Mouse (Mus musculus): ENCODE results near the gene Rufy1. TPM values are rescaled to one million over a fixed set of nuclear protein-coding genes. Genes with fewer than 3 reads are reported as not detected.
"Not testable (repeated sequence)": the region's sequence is repeated elsewhere in the genome, so short reads cannot be mapped to it uniquely, and the experiment has no call there.

Gene Rufy1
- polyA plus RNA-seq, 1 experiment from 2014 or later: 29.0 TPM

GRCm38 (mm10) chr11:50448163-50448562 is 17.2 kb upstream of the Rufy1 start:
- H3K27ac ChIP-seq; H3K27me3 ChIP-seq (ENCODE audit: insufficient read depth, low read length); H3K9me3 ChIP-seq (replicated peaks; ENCODE audit: low read length); H3K9ac ChIP-seq (ENCODE audit: low read depth, low read length); H3K4me1 ChIP-seq (replicated peaks; ENCODE audit: insufficient read depth, low read length); ATAC-seq (replicated peaks; ENCODE audit: low FRiP score, low read depth); H3K4me2 ChIP-seq (ENCODE audit: low read length); H3K36me3 ChIP-seq (ENCODE audit: insufficient read depth, low read length); DNase-seq (ENCODE audit: low spot score); H3K4me3 ChIP-seq (replicated peaks; ENCODE audit: low read depth, low read length): not testable (repeated sequence)
- peak; percentile 25; the same call in 1 of the 2 replicates for TF ChIP-seq CTCF (IDR thresholded peaks at IDR 0.05; ENCODE audit: low read depth)
- WGBS: 53% methylated on average over 8 of the region's 8 CpGs

- Histone ChIP-seq H3K4me3 (replicated peaks; ENCODE audit: low read depth, low read length) (no peak overlapping the region), H3K9ac (ENCODE audit: low read depth, low read length) (no peak overlapping the region), H3K27me3 (ENCODE audit: insufficient read depth, low read length) (no peaks in the 10 kb centered on the region), H3K4me1 (replicated peaks; ENCODE audit: insufficient read depth, low read length) (no peaks in the 10 kb centered on the region), H3K27ac (no peak overlapping the region), H3K4me2 (ENCODE audit: low read length) (no peak overlapping the region), H3K36me3 (ENCODE audit: insufficient read depth, low read length) (no peaks in the 10 kb centered on the region), H3K9me3 (replicated peaks; ENCODE audit: low read length) (no peaks in the 10 kb centered on the region)
- TF ChIP-seq CTCF (IDR thresholded peaks at IDR 0.05; ENCODE audit: low read depth): peak; percentile 83
- ATAC-seq (replicated peaks; ENCODE audit: low FRiP score, low read depth): no peak
- 65% methylated on average over 5 of the region's 5 CpGs for WGBS
- peak; percentile 80 for DNase-seq (ENCODE audit: low spot score)
These were observed 12.5 kb upstream of the Rufy1 start for GRCm38 (mm10) chr11:50443259-50444065.

GRCm38 (mm10) chr11:50441637-50442036 is 10.7 kb upstream of the Rufy1 start:
- 70% methylated on average over 9 of the region's 9 CpGs for WGBS
- DNase-seq (ENCODE audit: low spot score) (no peak), ATAC-seq (replicated peaks; ENCODE audit: low FRiP score, low read depth) (no peak)
- Histone ChIP-seq H3K4me3 (replicated peaks; ENCODE audit: low read depth, low read length) (no peak overlapping the region), H3K27me3 (ENCODE audit: insufficient read depth, low read length) (no peaks in the 10 kb centered on the region), H3K9ac (ENCODE audit: low read depth, low read length) (no peak overlapping the region), H3K27ac (no peak overlapping the region), H3K36me3 (ENCODE audit: insufficient read depth, low read length) (no peaks in the 10 kb centered on the region), H3K9me3 (replicated peaks; ENCODE audit: low read length) (no peaks in the 10 kb centered on the region), H3K4me2 (ENCODE audit: low read length) (no peak overlapping the region), H3K4me1 (replicated peaks; ENCODE audit: insufficient read depth, low read length) (no peaks in the 10 kb centered on the region)
- TF ChIP-seq CTCF (IDR thresholded peaks at IDR 0.05; ENCODE audit: low read depth): no peak

DNA sequence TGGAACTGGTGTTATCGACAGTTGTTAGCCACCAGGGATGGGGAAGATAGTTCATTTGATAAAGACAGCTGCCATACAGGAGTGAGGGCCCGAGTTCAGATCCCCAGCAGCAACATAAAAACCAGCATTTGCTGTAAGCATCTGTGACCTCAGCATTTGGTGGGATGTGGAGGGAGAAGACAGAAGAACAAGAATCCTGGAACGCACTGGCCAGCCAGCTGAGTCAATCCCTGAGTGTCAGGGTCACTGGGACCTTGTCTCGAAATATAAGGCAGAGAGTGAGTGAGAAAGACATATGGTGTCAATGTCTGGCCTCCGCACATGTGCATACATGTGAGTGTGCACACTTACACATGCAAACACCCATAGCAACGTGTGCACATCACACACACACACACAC is 9.8 kb upstream of the Rufy1 start:
- no peak overlapping the region for H3K27ac ChIP-seq
- TF ChIP-seq CTCF (IDR thresholded peaks at IDR 0.05; ENCODE audit: low read depth): no peak
- ATAC-seq (replicated peaks; ENCODE audit: low FRiP score, low read depth): no peak
- DNase-seq (ENCODE audit: low spot score): no peak
- WGBS: 81% methylated on average over 6 of the region's 6 CpGs
- no peaks in the 10 kb centered on the region for H3K4me1 ChIP-seq (replicated peaks; ENCODE audit: insufficient read depth, low read length)
- H3K4me3 ChIP-seq (replicated peaks; ENCODE audit: low read depth, low read length): no peak overlapping the region
- H3K36me3 ChIP-seq (ENCODE audit: insufficient read depth, low read length): no peaks in the 10 kb centered on the region
- H3K9ac ChIP-seq (ENCODE audit: low read depth, low read length): no peak overlapping the region
- no peak overlapping the region for H3K4me2 ChIP-seq (ENCODE audit: low read length)
- no peaks in the 10 kb centered on the region for H3K9me3 ChIP-seq (replicated peaks; ENCODE audit: low read length)
- H3K27me3 ChIP-seq (ENCODE audit: insufficient read depth, low read length): no peaks in the 10 kb centered on the region

- Histone ChIP-seq H3K27ac (no peak overlapping the region), H3K9me3 (replicated peaks; ENCODE audit: low read length) (no peaks in the 10 kb centered on the region), H3K27me3 (ENCODE audit: insufficient read depth, low read length) (no peaks in the 10 kb centered on the region), H3K4me1 (replicated peaks; ENCODE audit: insufficient read depth, low read length) (no peaks in the 10 kb centered on the region), H3K4me2 (ENCODE audit: low read length) (no peak overlapping the region), H3K36me3 (ENCODE audit: insufficient read depth, low read length) (no peaks in the 10 kb centered on the region), H3K4me3 (replicated peaks; ENCODE audit: low read depth, low read length) (no peak overlapping the region), H3K9ac (ENCODE audit: low read depth, low read length) (no peak overlapping the region)
- ATAC-seq (replicated peaks; ENCODE audit: low FRiP score, low read depth) (no peak), DNase-seq (ENCODE audit: low spot score) (no peak)
- WGBS: 59% methylated on average over 8 of the region's 8 CpGs
- peak; percentile 31; the same call in 1 of the 2 replicates for TF ChIP-seq CTCF (IDR thresholded peaks at IDR 0.05; ENCODE audit: low read depth)
These were observed 8.9 kb upstream of the Rufy1 start for GRCm38 (mm10) chr11:50439857-50440256.

- H3K27me3 ChIP-seq (ENCODE audit: insufficient read depth, low read length): no peaks in the 10 kb centered on the region
- H3K4me2 ChIP-seq (ENCODE audit: low read length): no peak overlapping the region
- 88% methylated on average over 5 of the region's 5 CpGs for WGBS
- H3K9me3 ChIP-seq (replicated peaks; ENCODE audit: low read length): no peaks in the 10 kb centered on the region
- H3K4me3 ChIP-seq (replicated peaks; ENCODE audit: low read depth, low read length): no peak overlapping the region
- no peaks in the 10 kb centered on the region for H3K36me3 ChIP-seq (ENCODE audit: insufficient read depth, low read length)
- no peak for ATAC-seq (replicated peaks; ENCODE audit: low FRiP score, low read depth)
- no peak for DNase-seq (ENCODE audit: low spot score)
- no peak overlapping the region for H3K9ac ChIP-seq (ENCODE audit: low read depth, low read length)
- H3K27ac ChIP-seq: no peak overlapping the region
- H3K4me1 ChIP-seq (replicated peaks; ENCODE audit: insufficient read depth, low read length): peaks cover 6% of the 10 kb centered on the region; the same call in 1 of the 2 replicates
- TF ChIP-seq CTCF (IDR thresholded peaks at IDR 0.05; ENCODE audit: low read depth): no peak
These were observed 2.0 kb upstream of the Rufy1 start for GRCm38 (mm10) chr11:50432896-50433295.
